Mouse (Mus musculus) right cerebral cortex, postnatal 36 days (tissue): Measurements from ENCODE around the gene 1810062G17Rik.

Source experiments
- DNase-seq, 2 experiments: peaks; one replicate each; pipeline ENCODE4 v3.0.0; 2022; ENCODE audit warnings: low spot score in 2 of 2, mixed read lengths in 1 of 2

Gene 1810062G17Rik

DNA sequence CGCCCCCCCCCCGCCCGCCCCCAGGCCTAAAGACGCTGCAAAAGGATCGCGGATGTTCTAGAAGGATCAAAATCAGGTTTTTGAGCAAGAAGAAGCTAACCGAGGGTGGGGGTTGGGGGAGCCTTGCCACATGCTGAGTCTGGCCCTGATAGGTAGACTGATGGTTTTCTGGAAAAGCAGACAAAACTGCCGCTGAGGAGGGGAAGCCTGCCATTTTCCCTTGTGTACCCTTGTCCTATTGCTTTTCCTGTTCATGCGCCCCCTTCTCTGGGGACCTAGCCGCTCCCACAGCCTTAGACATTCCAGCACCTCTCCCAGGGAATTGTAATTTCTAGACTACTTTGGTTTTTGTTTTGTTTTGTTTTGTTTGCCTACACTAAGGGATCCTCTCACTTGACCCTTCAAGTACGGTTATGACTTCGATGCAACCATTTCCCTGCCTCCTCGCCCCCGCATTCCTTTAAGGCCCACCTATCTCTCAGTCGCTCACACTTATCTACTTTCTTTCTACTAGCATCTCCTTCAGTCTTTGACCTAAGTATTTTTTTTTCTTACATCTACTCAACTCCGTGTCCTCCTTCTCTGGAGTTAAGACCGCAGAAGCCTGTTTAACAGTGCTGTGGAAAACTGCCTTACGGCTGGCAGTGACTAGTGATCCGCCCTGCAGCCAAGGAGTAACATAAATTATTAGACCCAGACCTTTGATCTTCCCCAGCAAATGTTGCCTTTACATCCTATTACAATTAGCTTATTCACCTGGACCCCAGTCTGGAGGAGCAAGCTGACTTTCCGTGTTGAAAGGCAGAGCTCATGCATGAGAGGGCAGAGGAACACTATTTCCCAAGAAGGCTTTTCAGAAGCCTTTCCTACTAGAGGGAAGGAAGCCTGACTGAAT lies 771 bp downstream of the 1810062G17Rik start:
- no peak for DNase-seq

DNA sequence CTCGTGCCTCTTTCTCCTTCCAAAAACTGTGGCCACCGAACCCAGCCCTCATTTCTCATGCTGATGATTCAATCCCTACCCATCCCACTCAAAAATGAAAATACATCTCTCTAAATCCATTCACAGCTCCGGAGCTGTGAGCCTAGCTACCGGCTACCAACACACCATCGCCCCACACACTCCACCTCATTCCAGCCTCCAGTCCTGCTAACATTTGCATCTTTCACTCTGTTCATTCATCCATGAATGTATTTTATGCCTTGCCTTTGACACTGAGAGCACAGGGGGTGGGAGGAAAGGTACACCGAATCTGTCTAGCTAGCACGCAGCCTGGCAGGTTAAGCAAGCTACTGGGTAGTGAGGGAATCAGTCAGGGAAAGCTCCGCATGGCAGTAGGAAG lies 3.0 kb downstream of the 1810062G17Rik start:
- peak; percentile 38 to 55 for DNase-seq

DNA sequence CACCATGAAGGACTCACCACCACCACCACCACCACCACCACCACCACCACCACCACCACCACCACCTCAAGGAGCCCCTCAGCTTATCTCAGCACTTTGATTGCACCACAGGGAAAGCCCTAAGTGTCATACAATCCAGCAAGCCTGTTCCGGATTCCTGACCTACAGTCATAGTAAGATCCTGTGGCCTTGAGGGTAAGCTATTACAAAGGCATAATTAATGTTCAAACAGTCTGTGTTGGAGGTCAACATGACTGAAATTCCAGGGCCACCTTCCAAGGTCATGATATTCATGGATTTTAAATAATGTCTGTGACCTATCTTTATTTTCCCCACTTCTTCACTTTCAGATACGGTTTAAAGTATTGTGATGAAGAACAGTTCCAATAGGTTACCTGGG lies 4.7 kb downstream of the 1810062G17Rik start:
- no peak for DNase-seq

DNA sequence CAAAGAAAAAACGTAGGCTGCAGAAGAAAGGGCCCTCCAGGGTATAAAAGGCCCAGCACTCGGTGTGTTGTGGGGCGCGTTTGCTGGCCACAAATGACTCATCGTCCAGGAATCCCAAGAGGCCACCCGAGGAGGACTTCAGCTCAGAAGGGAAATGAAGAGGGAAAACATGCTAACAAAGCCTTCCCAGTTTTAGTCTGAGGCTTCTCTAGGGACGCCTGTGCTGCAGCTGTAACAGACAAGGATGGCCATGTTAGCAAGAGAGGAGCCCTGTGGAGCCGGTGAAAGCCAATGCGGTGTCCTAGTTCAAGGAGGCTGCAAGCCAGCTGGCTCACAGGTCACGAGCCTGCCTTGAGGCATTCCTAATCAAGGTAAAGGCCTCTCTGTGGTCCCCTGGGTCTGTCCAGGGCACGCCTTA lies 6.0 kb downstream of the 1810062G17Rik start:
- DNase-seq, result no peak

DNA sequence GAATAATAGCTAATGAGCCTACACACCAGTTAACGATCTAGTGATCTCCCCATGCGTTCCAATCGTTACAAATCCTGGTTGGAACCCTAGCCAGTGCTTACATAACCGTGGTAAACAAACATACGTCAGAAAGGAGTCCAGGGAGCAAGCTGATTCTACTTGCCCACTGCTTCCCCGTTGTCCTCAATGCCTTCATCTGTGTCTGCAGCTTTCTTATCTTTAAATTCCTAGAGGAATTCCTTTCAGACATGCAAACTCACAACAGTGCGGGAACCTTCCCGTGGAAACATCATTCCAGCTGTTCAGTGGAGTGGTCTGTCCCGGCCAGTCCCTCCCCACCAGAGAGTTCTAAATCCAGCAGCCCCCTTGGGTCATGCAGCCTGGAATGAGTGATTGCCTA lies 7.2 kb downstream of the 1810062G17Rik start:
- no peak for DNase-seq

DNA sequence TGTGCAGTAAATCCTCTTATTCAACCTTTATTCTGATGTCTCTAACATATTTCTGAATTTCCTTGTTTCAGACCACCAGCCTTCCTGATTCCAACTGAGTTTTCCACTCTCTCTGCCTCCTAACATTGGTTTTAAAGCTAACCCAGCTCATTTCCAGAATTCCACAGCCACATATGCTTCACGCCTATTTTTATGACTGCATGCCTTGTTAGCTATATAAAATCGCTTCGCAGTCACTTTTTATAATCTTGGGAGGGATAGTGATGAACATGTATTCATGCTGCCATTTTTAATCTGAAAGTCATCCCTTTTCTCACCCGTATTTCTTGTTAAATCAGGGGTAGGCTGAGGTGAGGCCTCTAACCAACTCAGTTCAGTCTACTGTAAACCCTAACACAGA lies 8.6 kb downstream of the 1810062G17Rik start:
- DNase-seq, result no peak

DNA sequence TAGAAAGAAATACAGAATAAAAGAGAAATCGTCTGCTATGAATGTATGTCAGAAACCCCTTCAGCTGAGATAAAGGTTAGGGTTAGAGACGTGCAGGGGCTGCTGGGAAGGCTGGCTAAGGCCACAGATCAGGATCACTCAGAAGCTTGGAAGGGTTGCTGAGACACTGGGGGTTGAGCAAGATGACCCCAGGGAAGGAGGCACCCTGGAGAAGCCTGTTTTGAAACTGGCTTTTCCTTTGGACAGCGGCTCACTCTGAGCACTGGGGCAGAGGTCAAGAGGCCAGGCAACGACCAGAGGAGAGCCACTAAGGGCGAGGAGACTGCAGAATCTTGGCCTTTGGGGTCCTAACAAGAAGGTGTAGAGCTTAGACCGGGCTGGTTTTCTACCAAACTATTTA lies 10.4 kb downstream of the 1810062G17Rik start:
- DNase-seq, result no peak

DNA sequence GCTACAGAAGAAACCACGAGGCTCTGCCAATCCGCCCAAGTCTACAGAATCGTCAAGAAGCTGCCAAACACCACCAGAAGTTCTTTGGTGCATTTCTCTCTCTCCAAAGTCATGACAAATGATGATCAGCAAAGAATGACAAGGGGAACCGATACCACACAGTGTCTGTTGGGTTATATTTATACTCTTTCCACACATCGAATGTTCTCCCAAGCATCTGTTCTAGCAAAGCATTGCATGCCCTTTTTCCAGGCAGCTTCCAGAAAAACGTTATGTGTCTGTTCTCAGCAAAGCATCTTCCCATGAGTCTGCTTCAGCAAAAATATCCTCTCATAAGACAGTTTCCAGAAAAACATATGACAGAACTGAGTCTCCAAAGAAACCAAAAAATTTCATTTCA lies 11.1 kb downstream of the 1810062G17Rik start:
- no peak for DNase-seq

DNA sequence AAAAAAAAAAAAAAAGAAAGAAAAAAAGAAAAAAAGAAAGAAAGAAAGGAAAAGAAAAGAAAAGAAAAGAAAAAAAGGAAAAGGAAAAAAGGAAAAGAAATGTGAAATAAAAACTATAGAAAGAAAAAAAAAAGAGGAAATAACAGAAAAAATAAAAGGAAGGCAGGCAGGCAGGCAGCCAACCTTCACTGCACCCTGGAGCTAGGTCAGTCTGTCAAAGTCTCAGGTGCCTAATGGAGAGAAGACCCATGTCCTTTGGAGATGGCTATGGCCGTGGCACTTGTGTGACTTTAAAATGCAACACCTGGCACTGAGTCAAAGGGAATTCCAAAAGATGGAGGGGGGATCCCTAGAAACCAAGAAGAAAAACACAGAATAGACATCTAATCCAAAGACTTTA lies 12.6 kb downstream of the 1810062G17Rik start:
- DNase-seq, result no peak

DNA sequence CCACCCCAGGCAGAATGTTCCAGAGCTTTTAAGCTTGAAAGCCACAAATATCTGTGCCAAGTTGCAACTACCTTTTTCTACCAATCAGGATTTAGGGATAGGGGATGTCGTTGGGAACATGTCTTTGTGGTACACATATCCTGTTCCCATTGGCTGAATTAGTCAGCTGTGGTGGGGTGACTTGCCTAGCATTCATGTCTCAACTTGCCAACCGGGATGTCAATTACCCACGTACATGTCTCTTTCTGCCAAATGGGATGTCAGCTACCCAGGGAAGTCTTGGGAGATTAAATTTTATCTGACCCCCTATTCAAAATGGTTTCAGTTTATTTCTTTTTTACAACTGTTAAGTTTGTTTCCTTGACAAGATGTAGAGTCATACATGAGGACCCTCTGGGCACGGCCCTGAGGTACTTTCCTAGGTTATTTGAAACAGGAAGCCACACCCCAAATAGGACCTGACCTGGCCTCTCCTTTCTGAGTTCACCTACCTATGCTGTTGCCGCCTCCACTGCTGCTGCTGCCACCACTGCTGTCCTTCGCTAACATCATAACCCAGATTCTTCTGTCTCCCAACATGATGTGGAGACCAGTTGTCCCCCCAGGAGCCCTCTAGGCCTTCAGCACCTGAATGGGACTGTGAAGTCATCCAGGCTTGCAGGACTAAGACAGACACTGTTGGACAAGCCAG lies 13.3 kb downstream of the 1810062G17Rik start:
- no peak for DNase-seq

DNA sequence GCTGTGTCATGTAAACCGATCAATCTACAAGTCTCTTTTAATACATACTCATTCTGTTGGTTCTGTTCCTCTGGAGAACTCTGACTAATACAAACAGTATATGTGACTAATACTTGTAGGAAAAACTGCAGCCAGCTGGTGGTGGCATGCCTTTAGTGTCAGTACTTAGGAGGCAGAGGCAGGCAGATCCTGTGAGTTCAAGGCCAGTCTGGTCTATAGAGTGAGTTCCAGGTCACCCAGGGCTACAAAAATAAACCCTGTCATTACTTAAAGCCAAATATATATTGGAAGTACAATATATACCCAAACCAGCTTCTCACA lies 13.8 kb downstream of the 1810062G17Rik start:
- DNase-seq, result no peak

DNA sequence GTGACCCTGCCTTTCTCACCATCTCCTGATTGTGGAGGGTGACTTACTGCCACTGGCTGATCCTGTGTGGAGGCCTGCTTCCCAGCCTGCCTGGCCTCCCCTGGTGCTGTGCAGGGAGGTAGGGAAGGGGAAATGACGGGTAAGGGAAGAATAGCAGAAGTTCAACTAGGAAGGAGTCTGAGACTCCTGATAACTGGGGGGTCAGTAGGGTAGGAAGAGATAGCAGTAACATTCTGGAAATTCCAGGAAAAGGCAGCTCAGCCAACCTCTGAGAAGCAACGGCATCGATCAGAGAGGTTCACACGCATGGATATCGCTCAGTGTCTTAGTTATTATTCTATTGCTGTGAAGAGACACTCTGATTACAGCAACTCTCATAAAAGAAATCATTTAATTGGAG lies 15.8 kb downstream of the 1810062G17Rik start:
- DNase-seq, result no peak

DNA sequence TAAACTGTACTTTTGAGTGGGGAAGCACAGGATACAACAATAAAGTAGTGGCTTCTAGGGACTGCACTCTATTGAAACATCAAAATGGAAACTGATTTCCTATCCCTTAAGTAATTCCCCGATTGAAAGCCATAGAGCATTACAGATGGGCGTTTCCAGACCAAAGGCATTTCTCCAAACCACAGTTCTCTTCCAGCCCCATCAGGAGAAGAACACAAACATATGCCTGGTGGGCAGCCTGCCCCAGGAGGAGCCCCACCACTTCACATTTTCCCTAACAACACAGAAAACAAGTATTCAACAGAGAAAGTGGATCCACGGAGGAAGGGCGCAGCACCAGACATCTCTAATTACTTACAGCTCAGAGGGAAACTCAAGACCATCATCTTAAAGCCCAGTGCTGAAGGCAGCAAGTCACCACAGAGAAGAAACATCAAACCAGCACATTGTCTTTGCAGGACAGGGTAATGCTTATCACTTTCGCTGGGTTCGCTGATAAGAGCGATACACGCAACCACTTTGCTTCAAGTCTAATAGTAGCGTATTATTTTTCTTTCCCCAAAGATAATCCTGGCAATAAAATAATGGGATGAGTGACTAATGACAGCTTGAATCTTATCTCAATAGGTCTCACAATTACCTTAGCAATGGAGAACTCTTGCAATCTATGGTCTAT lies 17.1 kb downstream of the 1810062G17Rik start:
- DNase-seq, result no peak

DNA sequence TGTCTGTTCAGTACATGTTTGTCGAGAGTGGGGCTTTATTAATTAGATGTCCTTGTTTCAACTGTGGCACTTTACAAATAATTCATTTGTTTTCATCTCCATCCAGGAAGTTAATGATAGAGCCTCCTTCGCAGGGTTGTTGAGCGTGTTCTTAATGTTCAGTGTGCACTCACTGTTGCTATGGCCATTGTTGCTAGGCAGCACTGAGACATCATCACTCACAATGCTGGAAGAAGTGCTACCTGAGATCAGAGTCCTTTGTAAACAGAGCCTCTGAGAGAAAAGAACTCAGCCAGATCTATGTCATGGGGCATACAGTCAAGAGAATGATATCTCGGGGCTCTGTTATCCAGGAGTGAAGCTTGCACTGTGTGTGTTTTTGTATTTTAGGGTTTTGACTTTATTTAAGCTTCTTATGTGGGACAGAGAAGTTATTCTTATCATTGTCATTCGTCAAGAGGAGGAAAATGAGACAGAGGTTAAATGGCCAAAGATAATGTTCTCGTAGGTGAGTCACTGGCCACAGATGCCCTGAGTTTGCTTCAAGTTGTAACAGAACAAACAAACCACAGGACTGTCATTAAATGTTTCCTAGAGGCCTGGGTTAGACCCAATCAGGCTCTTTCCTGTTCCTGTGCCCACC lies 18.0 kb downstream of the 1810062G17Rik start:
- DNase-seq, result no peak

DNA sequence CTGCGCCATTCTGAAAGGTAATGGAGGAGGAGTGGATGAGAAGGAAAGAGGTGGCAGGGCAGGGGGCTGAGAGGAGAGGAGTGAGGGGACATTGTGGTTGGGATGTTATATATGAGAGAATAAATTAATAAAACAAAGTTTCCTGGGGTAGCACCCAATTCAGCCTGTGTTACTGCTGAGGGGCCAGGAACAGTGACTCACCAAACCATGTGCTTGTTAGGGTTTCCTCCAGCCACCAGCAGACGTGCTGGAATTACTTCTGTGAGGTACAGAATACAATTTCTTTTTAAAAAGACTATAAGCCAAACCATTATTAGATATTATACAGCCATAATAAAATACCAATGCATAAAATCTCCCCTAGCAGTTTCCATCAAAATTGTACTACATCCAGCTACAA lies 18.9 kb downstream of the 1810062G17Rik start:
- DNase-seq, result no peak

DNA sequence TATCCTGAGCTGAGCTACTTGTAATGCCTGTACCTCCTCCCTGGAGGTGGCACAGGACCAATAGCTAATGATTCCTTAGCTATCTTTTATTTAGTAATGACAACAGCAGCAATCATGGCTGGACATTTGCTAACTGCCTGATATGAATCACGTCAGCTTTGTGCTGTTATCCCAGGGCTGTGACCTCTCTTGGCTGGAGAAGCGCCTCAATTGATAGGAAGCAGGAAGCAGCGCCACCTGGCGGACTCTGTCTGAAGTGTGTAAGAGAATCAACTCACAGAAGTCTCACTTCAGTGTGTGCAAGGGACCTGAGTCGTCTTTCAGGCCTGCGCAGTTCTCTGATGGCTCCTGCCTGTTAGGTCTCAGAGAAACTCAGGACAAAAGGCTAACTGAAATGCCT lies 19.7 kb downstream of the 1810062G17Rik start:
- DNase-seq, result peak; percentile 63 to 69

DNA sequence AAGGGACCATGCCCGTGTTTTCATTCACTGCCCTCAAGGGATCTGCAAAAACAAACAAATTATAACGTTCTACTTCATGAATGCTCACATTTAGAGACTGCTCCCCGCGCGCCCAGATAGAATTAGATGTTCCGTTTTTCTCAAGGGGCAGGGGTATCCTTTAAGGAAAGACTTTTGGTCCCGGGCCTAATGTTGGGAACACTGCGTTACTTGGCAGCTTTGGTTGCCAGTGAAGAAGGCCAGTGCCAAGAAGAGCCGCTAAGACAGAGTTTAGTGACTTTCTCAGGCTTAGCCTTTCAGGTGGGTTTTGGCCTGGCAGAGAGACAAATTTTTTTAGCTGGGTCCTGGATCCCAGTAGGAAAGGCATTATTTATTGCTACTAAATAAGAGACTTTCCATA lies 20.5 kb downstream of the 1810062G17Rik start:
- DNase-seq, result no peak

DNA sequence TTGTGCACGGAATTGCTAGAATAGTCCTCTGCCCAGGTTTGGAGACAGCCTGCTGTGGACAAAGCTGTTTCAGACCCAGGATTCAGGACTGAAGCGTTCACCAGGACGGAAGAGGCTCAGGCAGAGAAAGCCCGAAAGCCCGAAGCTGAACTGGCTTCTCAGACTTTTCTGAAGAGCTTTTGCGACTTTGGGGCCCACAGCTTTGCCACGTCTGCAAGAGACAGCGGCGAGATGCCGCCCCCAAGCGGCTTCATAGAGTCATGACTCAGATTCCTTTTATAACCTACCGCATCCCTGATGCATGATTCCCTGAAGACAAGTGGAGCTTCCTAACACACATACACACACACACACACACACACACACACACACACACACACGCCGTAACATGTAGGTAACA lies 21.0 kb downstream of the 1810062G17Rik start:
- DNase-seq, result peak; percentile 41 to 73

DNA sequence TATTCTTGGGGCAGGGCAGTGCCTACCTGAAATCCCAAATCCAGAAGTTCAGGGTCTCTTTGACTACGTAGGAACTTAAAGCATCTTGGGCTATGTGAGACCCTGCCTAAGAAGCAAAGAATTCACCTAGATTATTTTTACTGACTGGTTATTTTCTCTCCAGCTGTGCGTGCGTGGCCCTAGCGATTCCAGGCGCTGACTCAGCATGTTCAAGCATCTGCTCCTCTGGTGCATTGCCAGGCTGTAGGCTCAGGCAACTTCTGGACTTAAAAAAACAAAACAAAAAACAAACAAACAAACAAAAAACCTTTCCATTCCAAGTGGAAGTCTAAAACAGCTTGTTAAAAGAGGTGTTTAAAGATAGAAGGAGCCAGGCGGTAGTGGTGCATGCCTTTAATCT lies 22.5 kb downstream of the 1810062G17Rik start:
- no peak for DNase-seq

DNA sequence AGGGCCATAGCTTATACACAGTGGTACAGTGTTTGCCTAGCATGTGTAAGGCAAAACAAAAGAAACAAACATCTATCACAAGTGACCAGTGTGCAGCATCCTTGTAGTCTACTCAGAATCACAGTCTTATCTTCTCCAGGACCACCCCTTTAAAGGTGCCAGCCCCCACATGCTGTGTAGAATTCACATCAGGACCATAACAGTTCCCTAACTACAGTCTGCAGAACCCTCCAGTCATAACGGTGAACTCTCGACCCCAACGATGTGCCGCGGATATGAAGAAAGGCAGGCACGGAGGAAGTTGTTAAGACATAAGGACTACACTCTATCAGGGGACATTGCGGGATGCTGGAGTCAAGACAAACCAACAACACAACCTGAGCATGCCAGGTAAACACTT lies 23.7 kb downstream of the 1810062G17Rik start:
- DNase-seq, result no peak

DNA sequence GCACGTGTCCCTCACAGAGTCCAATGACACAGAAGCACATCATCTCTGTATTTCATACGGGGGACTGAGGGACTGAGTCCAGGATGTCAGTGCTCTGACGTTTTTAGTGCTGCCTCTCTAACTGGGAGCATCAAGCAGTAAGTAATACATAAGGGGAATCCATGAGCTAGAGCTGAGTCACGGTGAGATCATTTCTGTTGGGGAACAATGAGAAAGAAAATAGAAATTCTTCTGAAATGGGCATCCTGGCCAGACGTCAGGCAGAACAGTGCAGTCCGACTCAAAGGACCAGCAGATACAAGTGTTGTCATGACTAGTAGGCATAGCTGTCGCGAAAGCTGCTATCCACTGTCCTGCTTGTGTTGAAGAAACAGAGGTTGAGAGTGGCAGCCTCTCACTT lies 25.2 kb downstream of the 1810062G17Rik start:
- no peak for DNase-seq

DNA sequence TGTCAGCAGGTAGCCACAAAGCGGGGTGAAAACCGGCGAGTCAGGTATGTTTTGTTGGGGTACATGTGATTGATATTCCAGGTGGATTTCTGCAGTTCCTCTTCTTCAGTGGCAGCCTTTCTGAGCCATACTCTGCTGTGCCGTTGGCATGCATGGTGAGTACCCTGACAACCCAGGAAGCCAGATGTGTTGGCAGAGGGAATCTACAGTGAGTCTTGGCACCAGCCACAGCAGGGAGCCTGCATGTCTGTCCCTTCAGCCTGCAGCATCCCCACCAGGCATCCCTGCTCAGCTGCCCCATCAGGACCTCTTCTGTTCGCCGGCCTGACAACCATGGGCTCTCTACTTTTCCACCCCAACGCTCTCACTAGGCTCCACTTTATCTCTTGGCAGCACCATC lies 25.8 kb downstream of the 1810062G17Rik start:
- DNase-seq, result no peak
